Mouse (Mus musculus) erythroblast, embryonic 14.5 days (primary cell): ENCODE results near the gene Mob1b.

Experiments used
- GATA1 ChIP-seq: IDR thresholded peaks from 2 replicates; pipeline ENCODE4 v1.6.1; 2012; ENCODE audit warnings: low read length, inconsistent platforms, mixed read lengths
- TAL1 ChIP-seq: IDR thresholded peaks from 3 replicates; pipeline ENCODE4 v1.6.1; 2012; ENCODE audit warnings: low read length, inconsistent platforms, mixed read lengths

DNA sequence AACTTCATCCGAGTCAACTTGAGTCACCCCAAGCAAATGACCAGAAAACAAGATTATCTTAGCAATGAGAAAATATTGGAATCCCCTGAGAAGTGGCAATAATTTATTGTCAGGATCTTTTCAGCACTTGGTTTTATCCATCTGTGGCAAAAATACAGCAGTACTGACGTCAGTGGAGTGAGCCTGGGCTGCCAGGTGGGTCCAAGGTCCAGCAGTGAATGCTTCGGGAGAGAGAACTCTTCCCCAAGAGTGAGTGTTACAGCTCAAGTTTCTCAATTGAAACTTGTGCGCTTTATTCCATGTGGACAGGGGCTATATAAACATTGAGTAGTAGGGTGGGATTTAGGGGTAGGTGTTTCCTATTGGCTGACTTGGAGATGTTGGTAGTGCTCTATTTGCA is 18.6 kb upstream of the Mob1b start:
- TF ChIP-seq GATA1 (no peak), TAL1 (no peak)
